Mouse (Mus musculus) spleen, adult 2 months (tissue): Measurements from ENCODE around the gene Ostc.

Source experiments
- CTCF ChIP-seq: fragments of 200-500 bp; IDR thresholded peaks from 2 replicates; pipeline ENCODE4 v1.5.1; 2011; ENCODE audit warnings: mild to moderate bottlenecking, inconsistent platforms; ENCODE audit not compliant: insufficient read depth, insufficient read length, insufficient replicate concordance; ENCODE audit errors: extremely low read depth
- POLR2A ChIP-seq: fragments of 200-500 bp; IDR thresholded peaks from 2 replicates; pipeline ENCODE4 v1.6.1; 2011; ENCODE audit warnings: low read depth, low read length, inconsistent platforms

- TF ChIP-seq CTCF (no peak), POLR2A (no peak)
Observed at GRCm38 (mm10) chr3:130720225-130720624, 11.0 kb upstream of the Ostc start.
